ENCODE assay signal across 28 mouse cellular contexts in the genomic region with DNA sequence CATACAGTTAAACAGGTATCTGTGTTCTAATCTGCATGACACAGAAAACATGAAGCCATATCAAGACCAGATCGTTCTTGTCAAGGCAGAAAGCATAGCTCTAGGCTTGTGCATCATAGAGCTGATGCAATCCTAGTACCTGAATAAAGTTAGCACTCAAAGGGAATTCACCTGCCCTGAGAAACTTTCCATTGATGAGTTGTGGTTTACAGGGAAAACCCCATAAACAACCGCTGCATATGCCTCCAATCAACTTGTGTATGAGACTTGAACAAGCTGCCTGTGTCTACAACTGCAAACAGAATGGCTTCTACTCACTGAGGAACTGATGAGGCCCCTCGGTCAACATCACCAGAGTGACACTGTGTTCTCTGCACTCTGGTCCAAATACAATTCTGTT.
"Had no signal": no experiment of that assay in that cellular context is flagged by ENCODE, and none has a peak within 500 bp of the region (broad histone marks: within the 10 kb centered on the region; RNA-seq: fewer than 3 reads in every experiment).

No protein-coding gene starts in this region.

- H3K36me3 ChIP-seq: heart, embryonic 13.5 days; heart, embryonic 15.5 days; hindbrain, embryonic 13.5 days; hindbrain, embryonic 15.5 days; kidney, embryonic 15.5 days; limb, embryonic 13.5 days; limb, embryonic 15.5 days; liver, embryonic 13.5 days; liver, embryonic 15.5 days had no signal

- H3K9ac ChIP-seq: heart, embryonic 13.5 days; heart, embryonic 15.5 days; hindbrain, embryonic 13.5 days; hindbrain, embryonic 15.5 days; kidney, embryonic 15.5 days; limb, embryonic 13.5 days; limb, embryonic 15.5 days; liver, embryonic 13.5 days; liver, embryonic 15.5 days had no signal

- H3K27ac ChIP-seq: heart, adult 2 months; heart, embryonic 13.5 days; heart, embryonic 15.5 days; hindbrain, embryonic 13.5 days; hindbrain, embryonic 15.5 days; hindbrain, postnatal 0 days; kidney, embryonic 15.5 days; kidney, postnatal 0 days; limb, embryonic 13.5 days; limb, embryonic 15.5 days; liver, embryonic 13.5 days; liver, embryonic 15.5 days had no signal

- H3K27me3 ChIP-seq: heart, embryonic 13.5 days; heart, embryonic 15.5 days; hindbrain, embryonic 13.5 days; hindbrain, embryonic 15.5 days; kidney, embryonic 15.5 days; limb, embryonic 13.5 days; limb, embryonic 15.5 days; liver, embryonic 13.5 days; liver, embryonic 15.5 days had no signal

- H3K4me3 ChIP-seq: heart, adult 2 months; heart, embryonic 13.5 days; heart, embryonic 15.5 days; hindbrain, embryonic 13.5 days; hindbrain, embryonic 15.5 days; kidney, embryonic 15.5 days; limb, embryonic 13.5 days; limb, embryonic 15.5 days; liver, embryonic 13.5 days; liver, embryonic 15.5 days had no signal

- H3K9me3 ChIP-seq: heart, embryonic 13.5 days; heart, embryonic 15.5 days; hindbrain, embryonic 13.5 days; hindbrain, embryonic 15.5 days; kidney, embryonic 15.5 days; limb, embryonic 13.5 days; limb, embryonic 15.5 days; liver, embryonic 13.5 days; liver, embryonic 15.5 days had no signal

- DNase-seq: gastrocnemius, postnatal 14 days; gastrocnemius, postnatal 36 days; heart, adult 11 months; heart, adult 2 months; heart, postnatal 14 days; heart, postnatal 36 days; kidney, adult 11 months; kidney, adult 2 months; kidney, adult 9 months; kidney, postnatal 14 days; kidney, postnatal 36 days; layer of hippocampus, adult 9-11 months; layer of hippocampus, postnatal 36 days; left cerebral cortex, postnatal 4 days; liver, embryonic 13.5 days had no signal

- H3K4me1 ChIP-seq: heart, embryonic 13.5 days; heart, embryonic 15.5 days; hindbrain, embryonic 13.5 days; hindbrain, embryonic 15.5 days; kidney, embryonic 15.5 days; limb, embryonic 13.5 days; limb, embryonic 15.5 days; liver, embryonic 13.5 days; liver, embryonic 15.5 days had no signal

- H3K4me2 ChIP-seq: heart, embryonic 11.5 days; heart, embryonic 13.5 days; heart, embryonic 15.5 days; hindbrain, embryonic 13.5 days; hindbrain, embryonic 15.5 days; kidney, embryonic 15.5 days; limb, embryonic 13.5 days; limb, embryonic 15.5 days; liver, embryonic 11.5 days; liver, embryonic 13.5 days; liver, embryonic 15.5 days had no signal

- ATAC-seq: hindbrain, postnatal 0 days; intestine, embryonic 16.5 days had no signal
